Mouse (Mus musculus): Measurements from ENCODE around the gene Mrm1. TPM values are rescaled to one million over a fixed set of nuclear protein-coding genes. Genes with fewer than 3 reads are reported as not detected.
A peak's percentile ranks its signal among the peaks of the same experiment; 100 is the strongest.

Mrm1 gene
- polyA plus RNA-seq, 1 experiment from 2014 or later: 14.6 TPM

- Histone ChIP-seq H3K4me3 (peak overlapping the region; percentile 85), H3K27me3 (ENCODE audit: low read depth, poor library complexity, severe bottlenecking) (no peaks in the 10 kb centered on the region), H3K27ac (replicated peaks) (no peak overlapping the region), H3K9me3 (replicated peaks) (no peaks in the 10 kb centered on the region), H3K36me3 (peaks cover 24% of the 10 kb centered on the region), H3K4me1 (peaks cover 27% of the 10 kb centered on the region)
- no peak for DNase-seq (ENCODE audit: low spot score)
These were observed 8.2 kb upstream of the Mrm1 start for GRCm38 (mm10) chr11:84827492-84827891.

GRCm38 (mm10) chr11:84826185-84826584, 6.9 kb upstream of the Mrm1 start:
- H3K27me3 ChIP-seq (ENCODE audit: low read depth, poor library complexity, severe bottlenecking): no peaks in the 10 kb centered on the region
- WGBS: 76% methylated on average over 3 of the region's 3 CpGs
- no peak for DNase-seq (ENCODE audit: low spot score)
- peaks cover 27% of the 10 kb centered on the region for H3K4me1 ChIP-seq
- no peak overlapping the region for H3K27ac ChIP-seq (replicated peaks)
- no peaks in the 10 kb centered on the region for H3K9me3 ChIP-seq (replicated peaks)
- peaks cover 21% of the 10 kb centered on the region for H3K36me3 ChIP-seq
- 0 out of 2 replicates have a peak overlapping the region, but pooled peaks have one; percentile 9 for H3K4me3 ChIP-seq

DNA sequence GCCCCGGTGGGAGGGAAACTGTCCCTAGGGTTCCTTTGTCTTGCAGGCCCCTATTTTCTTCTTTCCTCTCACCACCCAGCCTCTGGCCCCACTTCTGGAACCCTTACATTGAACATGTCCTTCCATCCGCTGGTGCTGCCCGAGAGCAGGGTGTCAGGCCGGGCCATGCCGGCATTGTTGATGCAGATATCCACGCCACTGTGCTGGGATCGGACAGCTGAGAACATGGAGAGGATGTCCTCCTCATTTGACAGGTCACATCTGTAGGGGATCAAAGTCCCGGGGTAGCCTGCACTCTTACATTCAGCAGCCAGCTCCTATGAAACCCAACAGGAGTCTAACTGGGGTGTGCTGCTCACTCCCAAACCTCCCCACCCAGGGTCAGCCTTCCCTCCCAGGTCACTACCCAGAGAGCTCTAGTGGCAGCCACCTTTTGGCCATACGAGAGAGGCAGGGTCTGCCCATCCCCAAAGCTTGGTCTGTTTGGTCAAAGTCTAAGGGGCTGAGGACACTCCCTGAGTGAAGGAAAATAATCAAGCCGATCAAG, 6.0 kb upstream of the Mrm1 start:
- Histone ChIP-seq H3K4me3 (no peak overlapping the region), H3K9me3 (replicated peaks) (no peaks in the 10 kb centered on the region), H3K27me3 (ENCODE audit: low read depth, poor library complexity, severe bottlenecking) (no peaks in the 10 kb centered on the region), H3K4me1 (peaks cover 27% of the 10 kb centered on the region), H3K36me3 (peaks cover 17% of the 10 kb centered on the region), H3K27ac (replicated peaks) (no peak overlapping the region)
- 88% methylated on average over 10 of the region's 10 CpGs for WGBS
- no peak for DNase-seq (ENCODE audit: low spot score)

DNA sequence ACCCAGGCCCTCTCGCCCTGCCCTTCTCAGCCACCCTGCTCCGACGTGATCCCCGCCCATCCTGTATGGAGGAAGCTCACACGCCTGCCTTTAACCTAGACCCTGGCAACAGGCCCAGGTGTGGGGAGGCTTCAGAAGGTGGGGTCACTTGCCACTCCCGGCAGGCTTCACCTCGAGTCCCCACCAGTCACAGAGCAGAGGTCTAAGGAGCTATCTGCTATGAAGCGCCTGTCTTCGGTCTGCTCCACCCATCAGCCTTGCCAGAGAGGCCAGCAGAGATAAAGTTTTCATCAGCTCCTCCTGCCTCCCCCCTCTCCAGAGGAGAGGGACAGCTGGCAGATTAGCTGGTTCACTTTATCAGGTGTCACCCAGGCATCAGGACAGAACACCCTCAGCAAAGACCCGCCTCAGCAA, 4.2 kb upstream of the Mrm1 start:
- DNase-seq (ENCODE audit: low spot score): no peak
- Histone ChIP-seq H3K9me3 (replicated peaks) (no peaks in the 10 kb centered on the region), H3K4me3 (no peak overlapping the region), H3K36me3 (peaks cover 10% of the 10 kb centered on the region), H3K27ac (replicated peaks) (peak overlapping the region; percentile 38; the same call in 1 of the 2 replicates), H3K27me3 (ENCODE audit: low read depth, poor library complexity, severe bottlenecking) (no peaks in the 10 kb centered on the region), H3K4me1 (peaks cover 29% of the 10 kb centered on the region)
- 76% methylated on average over 10 of the region's 10 CpGs for WGBS

GRCm38 (mm10) chr11:84822487-84822886, 3.2 kb upstream of the Mrm1 start:
- peaks cover 10% of the 10 kb centered on the region for H3K36me3 ChIP-seq
- no peak overlapping the region for H3K4me3 ChIP-seq
- no peaks in the 10 kb centered on the region for H3K27me3 ChIP-seq (ENCODE audit: low read depth, poor library complexity, severe bottlenecking)
- 0 out of 2 replicates have a peak overlapping the region, but pooled peaks have one; percentile 38 for H3K27ac ChIP-seq (replicated peaks)
- DNase-seq (ENCODE audit: low spot score): no peak
- no peaks in the 10 kb centered on the region for H3K9me3 ChIP-seq (replicated peaks)
- 87% methylated on average over 5 of the region's 5 CpGs for WGBS
- peaks cover 27% of the 10 kb centered on the region for H3K4me1 ChIP-seq

- DNase-seq (ENCODE audit: low spot score): no peak
- Histone ChIP-seq H3K27me3 (ENCODE audit: low read depth, poor library complexity, severe bottlenecking) (no peaks in the 10 kb centered on the region), H3K4me1 (peaks cover 26% of the 10 kb centered on the region), H3K4me3 (no peak overlapping the region), H3K9me3 (replicated peaks) (no peaks in the 10 kb centered on the region), H3K27ac (replicated peaks) (no peak overlapping the region), H3K36me3 (peaks cover 10% of the 10 kb centered on the region)
- 91% methylated on average over 9 of the region's 9 CpGs for WGBS
These were observed 1.9 kb upstream of the Mrm1 start for GRCm38 (mm10) chr11:84821131-84821770.

DNA sequence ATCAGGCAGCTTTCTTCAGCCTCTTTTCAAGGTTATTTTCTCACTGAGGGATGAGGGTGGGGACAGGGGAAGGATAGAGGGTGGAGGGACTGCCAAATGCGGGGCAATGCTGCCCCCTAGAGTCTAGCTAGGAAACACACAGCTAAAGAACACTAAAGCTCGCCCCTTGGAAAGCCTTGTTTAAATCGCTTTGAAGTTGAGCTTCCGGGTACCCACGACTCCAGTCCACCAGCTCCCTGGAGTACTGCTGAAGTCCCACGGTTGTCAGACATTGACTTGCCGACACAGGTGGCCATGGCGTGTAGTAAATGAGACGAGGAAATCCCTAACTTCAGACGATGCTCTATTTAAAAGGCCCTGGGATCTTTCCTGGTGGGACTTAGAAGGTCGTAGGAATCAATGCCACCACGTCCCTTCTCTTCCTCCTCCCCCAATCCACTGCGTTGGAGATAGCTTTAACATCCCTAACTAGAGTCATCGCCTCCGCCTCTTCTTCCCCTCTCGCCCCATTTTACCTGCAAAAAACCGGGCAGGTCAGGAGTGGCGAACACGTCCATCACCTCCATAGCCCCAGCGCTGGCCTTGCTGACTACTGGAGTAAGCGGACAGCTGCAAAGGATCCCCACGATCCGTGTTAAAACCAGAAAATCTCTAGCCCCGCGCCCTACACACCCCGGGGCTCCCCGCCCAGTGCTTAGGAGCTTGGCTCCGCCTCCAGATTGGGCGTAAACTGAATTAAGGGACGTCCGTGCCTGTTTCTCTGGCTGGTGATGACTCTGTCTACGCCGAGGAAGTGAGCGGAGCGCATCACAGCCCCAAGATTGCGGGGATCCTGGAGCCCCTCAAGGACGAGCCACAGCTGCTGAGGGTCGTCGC, 992 bp downstream of the Mrm1 start:
- H3K9me3 ChIP-seq (replicated peaks): no peaks in the 10 kb centered on the region
- peak overlapping the region; percentile 88 for H3K27ac ChIP-seq (replicated peaks)
- WGBS: under 1% methylated on average over 39 of the region's 39 CpGs

DNA sequence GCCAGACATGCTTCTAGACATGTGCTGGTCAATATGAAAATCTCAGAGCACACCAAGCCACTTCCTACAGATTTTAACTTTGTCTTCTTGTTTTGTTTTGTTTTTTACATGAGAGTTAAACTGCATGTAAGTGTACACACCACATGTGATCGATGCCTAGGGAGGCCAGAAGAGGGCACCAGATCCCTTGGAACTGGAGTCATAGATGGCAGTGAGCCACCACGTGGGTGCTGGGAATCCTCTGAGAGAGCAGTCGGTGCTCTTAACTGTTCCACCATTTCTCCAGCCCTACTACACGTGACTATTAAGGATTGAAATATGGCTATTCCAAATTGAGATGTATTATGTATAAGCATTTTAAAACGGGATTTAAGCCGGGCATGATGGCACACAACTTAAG, 2.0 kb downstream of the Mrm1 start:
- H3K4me3 ChIP-seq: no peak overlapping the region
- H3K36me3 ChIP-seq: peaks cover 16% of the 10 kb centered on the region
- no peak overlapping the region for H3K27ac ChIP-seq (replicated peaks)
- 82% methylated on average over 6 of the region's 6 CpGs for WGBS
- no peaks in the 10 kb centered on the region for H3K27me3 ChIP-seq (ENCODE audit: low read depth, poor library complexity, severe bottlenecking)
- H3K4me1 ChIP-seq: peaks cover 20% of the 10 kb centered on the region
- no peaks in the 10 kb centered on the region for H3K9me3 ChIP-seq (replicated peaks)
- DNase-seq (ENCODE audit: low spot score): no peak

More for the DNA sequence above, 992 bp downstream of the Mrm1 start:
- peaks cover 10% of the 10 kb centered on the region for H3K36me3 ChIP-seq
- peak overlapping the region; percentile 87 for H3K4me3 ChIP-seq
- H3K4me1 ChIP-seq: peaks cover 23% of the 10 kb centered on the region
- no peaks in the 10 kb centered on the region for H3K27me3 ChIP-seq (ENCODE audit: low read depth, poor library complexity, severe bottlenecking)
- DNase-seq (ENCODE audit: low spot score): peak; percentile 65

- no peaks in the 10 kb centered on the region for H3K27me3 ChIP-seq (ENCODE audit: low read depth, poor library complexity, severe bottlenecking)
- peak; percentile 89 for DNase-seq (ENCODE audit: low spot score)
- no peak overlapping the region for H3K27ac ChIP-seq (replicated peaks)
- 59% methylated on average over 13 of the region's 13 CpGs for WGBS
- H3K4me3 ChIP-seq: no peak overlapping the region
- H3K36me3 ChIP-seq: peaks cover 6% of the 10 kb centered on the region; the same call in 1 of the 2 replicates
- no peaks in the 10 kb centered on the region for H3K9me3 ChIP-seq (replicated peaks)
- H3K4me1 ChIP-seq: peaks cover 11% of the 10 kb centered on the region
These were observed 5.4 kb downstream of the Mrm1 start for GRCm38 (mm10) chr11:84813724-84814510.

- Histone ChIP-seq H3K27ac (replicated peaks) (no peak overlapping the region), H3K27me3 (ENCODE audit: low read depth, poor library complexity, severe bottlenecking) (no peaks in the 10 kb centered on the region), H3K9me3 (replicated peaks) (no peaks in the 10 kb centered on the region), H3K4me1 (no peaks in the 10 kb centered on the region), H3K36me3 (no peaks in the 10 kb centered on the region), H3K4me3 (no peak overlapping the region)
- DNase-seq (ENCODE audit: low spot score): no peak
- WGBS: 94% methylated on average over 4 of the region's 4 CpGs
These were observed 14.9 kb downstream of the Mrm1 start for GRCm38 (mm10) chr11:84804373-84804772.

DNA sequence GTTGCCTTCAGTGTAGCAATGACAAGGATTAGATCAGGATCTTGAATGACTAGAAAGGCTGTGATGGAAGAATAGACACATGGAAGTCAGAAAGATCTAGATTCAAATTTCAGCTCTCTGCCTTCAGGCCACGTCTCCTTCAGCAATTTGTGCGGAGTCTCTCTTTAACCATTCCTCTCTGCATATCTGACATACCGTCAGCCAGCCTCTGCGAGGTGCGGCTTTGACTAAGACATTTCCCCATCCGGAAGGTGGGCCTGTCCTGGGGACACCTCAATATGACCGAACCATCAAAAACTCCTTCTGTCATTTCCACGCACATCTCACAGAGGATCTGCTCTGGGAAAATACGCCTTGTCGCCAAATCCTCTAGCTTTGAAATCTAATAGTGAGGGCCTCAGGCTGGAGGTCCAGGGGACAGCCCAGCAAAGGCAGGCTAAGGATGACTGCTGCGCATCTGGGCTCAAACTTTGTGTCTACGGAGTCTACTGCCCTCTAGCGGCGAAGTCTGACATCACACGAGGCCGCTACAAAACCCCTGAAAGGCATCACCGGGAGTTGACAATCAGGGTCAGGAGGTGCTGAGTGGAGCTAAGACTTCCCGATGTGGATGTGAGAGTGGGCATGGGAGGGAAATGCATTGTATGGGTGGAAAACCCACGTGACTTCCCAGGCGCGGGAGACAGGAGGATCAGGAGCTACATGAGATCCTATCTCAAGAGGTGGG, 21.5 kb downstream of the Mrm1 start:
- Histone ChIP-seq H3K9me3 (replicated peaks) (no peaks in the 10 kb centered on the region), H3K27me3 (ENCODE audit: low read depth, poor library complexity, severe bottlenecking) (peaks cover 40% of the 10 kb centered on the region), H3K4me1 (peaks cover 24% of the 10 kb centered on the region), H3K4me3 (no peak overlapping the region), H3K27ac (replicated peaks) (no peak overlapping the region), H3K36me3 (no peaks in the 10 kb centered on the region)
- WGBS: 19% methylated on average over 21 of the region's 21 CpGs
- peak; percentile 87 for DNase-seq (ENCODE audit: low spot score)

DNA sequence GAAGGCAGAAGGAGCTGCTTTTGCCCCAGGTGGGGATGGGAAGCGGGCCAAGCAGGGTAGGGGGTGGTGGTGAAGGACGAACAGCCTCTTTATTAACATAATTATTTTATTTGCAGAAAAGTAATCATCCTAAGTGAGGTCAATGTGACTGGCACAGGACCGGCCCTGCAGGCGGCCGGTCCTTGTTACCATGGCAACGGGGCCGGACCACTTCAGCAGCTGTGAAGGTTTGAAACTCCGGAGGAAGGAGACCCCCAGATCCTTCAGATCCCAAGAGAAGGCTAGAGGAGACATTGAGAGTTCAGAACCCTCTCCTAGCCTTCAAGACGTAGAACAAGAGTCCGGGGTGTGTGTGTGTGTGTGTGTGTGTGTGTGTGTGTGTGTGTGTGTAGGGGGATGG, 22.3 kb downstream of the Mrm1 start:
- WGBS: 32% methylated on average over 10 of the region's 10 CpGs
- Histone ChIP-seq H3K27me3 (ENCODE audit: low read depth, poor library complexity, severe bottlenecking) (peaks cover 48% of the 10 kb centered on the region), H3K4me3 (no peak overlapping the region), H3K36me3 (no peaks in the 10 kb centered on the region), H3K9me3 (replicated peaks) (no peaks in the 10 kb centered on the region), H3K27ac (replicated peaks) (no peak overlapping the region), H3K4me1 (peaks cover 24% of the 10 kb centered on the region)
- peak; percentile 34 for DNase-seq (ENCODE audit: low spot score)

Data from midbrain, embryonic 10.5 days (tissue).